Mouse (Mus musculus): Measurements from ENCODE around the gene Gm614. TPM values are rescaled to one million over a fixed set of nuclear protein-coding genes. Genes with fewer than 3 reads are reported as not detected.

Gm614 gene
- polyA plus RNA-seq, 2 experiments: 0.15 TPM; not detected in 1

DNA sequence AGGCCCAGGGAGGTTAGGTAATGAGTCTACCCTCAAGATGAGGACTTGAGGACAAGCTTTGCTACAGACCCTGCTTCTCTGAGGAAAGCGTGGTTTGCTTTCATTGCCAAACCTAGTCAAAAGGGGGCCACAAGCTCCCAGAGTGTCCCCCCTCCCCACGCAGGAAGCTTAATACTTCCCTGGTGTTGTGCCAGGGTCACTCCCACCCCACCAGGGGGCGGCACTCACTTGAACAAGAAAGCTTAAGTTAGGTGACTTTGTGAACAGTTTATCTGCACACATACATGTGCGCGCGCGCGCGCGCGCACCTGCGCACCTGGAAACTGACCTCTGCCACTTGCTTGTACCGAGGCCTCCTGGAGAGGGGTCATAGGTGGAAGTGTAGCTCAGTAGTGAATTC lies 7.2 kb downstream of the Gm614 start:
- H3K36me3 ChIP-seq (ENCODE audit: control insufficient read depth, insufficient read depth, low read length): peaks cover 4% of the 10 kb centered on the region
- WGBS: 75% methylated on average over 13 of the region's 13 CpGs
- ATAC-seq (ENCODE audit: low FRiP score, low read depth): no peak
- peak overlapping the region; percentile 56 for H3K4me3 ChIP-seq (replicated peaks; ENCODE audit: low read length)
- H3K9me3 ChIP-seq (ENCODE audit: control insufficient read depth, low read length): no peaks in the 10 kb centered on the region
- no peak overlapping the region for H3K27ac ChIP-seq (replicated peaks; ENCODE audit: low read depth, low read length)
- TF ChIP-seq POLR2A (IDR thresholded peaks at IDR 0.05; ENCODE audit: borderline replicate concordance, extremely low read depth, insufficient read depth, insufficient read length): no peak
- peak overlapping the region; percentile 55 for H3K4me2 ChIP-seq (replicated peaks; ENCODE audit: low read depth, low read length, severe bottlenecking)
- H3K9ac ChIP-seq (ENCODE audit: low read depth, low read length, severe bottlenecking): no peak overlapping the region
- no peaks in the 10 kb centered on the region for H3K27me3 ChIP-seq (ENCODE audit: control insufficient read depth, insufficient read depth, low read length)
- DNase-seq (ENCODE audit: low spot score): no peak
- peaks cover 13% of the 10 kb centered on the region for H3K4me1 ChIP-seq (ENCODE audit: control insufficient read depth, insufficient read depth, low read length)

DNA sequence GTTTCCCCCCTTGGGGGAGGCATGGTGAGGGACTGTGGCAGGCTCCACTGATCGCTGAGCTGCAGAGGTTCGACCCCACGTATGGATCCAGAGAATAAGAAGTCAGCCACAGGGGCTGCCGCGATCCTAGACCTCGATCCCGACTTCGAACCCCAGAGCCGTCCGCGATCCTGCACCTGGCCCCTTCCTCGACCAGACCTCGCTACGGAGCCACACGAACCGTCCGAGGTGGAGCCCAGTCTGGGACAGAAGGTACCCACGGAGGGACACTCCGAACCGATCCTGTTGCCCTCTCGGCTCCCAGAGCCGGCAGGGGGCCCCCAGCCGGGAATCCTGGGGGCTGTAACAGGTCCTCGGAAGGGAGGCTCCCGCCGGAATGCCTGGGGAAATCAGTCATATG lies 9.1 kb downstream of the Gm614 start:
- DNase-seq (ENCODE audit: low spot score) (no peak), ATAC-seq (ENCODE audit: low FRiP score, low read depth) (peak; percentile 11; the same call in 1 of the 2 replicates)
- H3K4me1 ChIP-seq (ENCODE audit: control insufficient read depth, insufficient read depth, low read length): peaks cover 5% of the 10 kb centered on the region; the same call in 1 of the 2 replicates
- H3K9me3 ChIP-seq (ENCODE audit: control insufficient read depth, low read length): no peaks in the 10 kb centered on the region
- H3K36me3 ChIP-seq (ENCODE audit: control insufficient read depth, insufficient read depth, low read length): peaks cover 4% of the 10 kb centered on the region
- no peaks in the 10 kb centered on the region for H3K27me3 ChIP-seq (ENCODE audit: control insufficient read depth, insufficient read depth, low read length)
- H3K27ac ChIP-seq (replicated peaks; ENCODE audit: low read depth, low read length): peak overlapping the region; percentile 77
- H3K9ac ChIP-seq (ENCODE audit: low read depth, low read length, severe bottlenecking): peak overlapping the region; percentile 68
- WGBS: 12% methylated on average over 25 of the region's 26 CpGs
- TF ChIP-seq POLR2A (IDR thresholded peaks at IDR 0.05; ENCODE audit: borderline replicate concordance, extremely low read depth, insufficient read depth, insufficient read length): no peak
- H3K4me2 ChIP-seq (replicated peaks; ENCODE audit: low read depth, low read length, severe bottlenecking): peak overlapping the region; percentile 55
- H3K4me3 ChIP-seq (replicated peaks; ENCODE audit: low read length): peak overlapping the region; percentile 56

DNA sequence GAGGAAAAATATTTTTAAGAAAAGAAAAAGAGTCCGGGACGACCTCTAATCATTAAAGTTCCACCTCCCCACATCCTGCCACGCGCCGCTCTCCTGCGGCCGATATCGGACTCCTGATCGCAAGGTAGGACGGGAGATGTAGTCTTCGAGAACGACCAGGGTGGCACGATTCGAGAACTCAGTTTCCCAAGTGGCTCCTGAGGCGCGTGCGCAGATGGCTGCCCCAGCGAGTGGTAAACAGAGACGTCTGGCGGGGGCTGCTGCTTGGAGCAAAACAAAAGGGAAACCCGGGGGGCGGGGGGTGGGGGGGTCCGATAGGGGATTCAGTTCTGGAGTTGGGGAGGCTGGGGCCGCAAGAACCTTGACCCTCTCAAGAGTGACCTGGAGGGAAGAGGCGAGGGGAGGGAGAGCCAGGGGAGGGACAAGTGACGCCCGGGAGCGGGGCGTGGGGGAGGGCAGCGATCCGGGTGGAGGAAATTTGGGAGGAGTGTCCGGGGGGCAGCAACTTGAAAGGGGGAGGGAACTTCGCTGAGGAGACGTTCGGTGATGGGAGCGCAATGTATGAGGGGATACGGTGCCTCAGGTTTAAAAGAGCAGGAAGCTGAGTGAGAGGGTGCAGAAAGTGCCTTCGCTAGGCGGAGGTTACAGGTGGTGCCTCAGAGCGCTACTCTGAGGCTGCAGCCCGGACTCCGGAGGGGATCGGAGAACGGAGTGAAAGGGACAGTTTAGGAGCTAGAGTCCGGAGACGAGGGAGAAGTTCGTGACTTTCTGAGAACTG lies 9.7 kb downstream of the Gm614 start, which contains the start of gene Foxo4:
Foxo4 (plus strand) TSS at position 577 of the 778 bp plus-strand sequence.
- peak; percentile 95 for DNase-seq (ENCODE audit: low spot score)
- Histone ChIP-seq H3K27me3 (ENCODE audit: control insufficient read depth, insufficient read depth, low read length) (no peaks in the 10 kb centered on the region), H3K27ac (replicated peaks; ENCODE audit: low read depth, low read length) (peak within 1 kb of the TSS; percentile 77), H3K4me3 (replicated peaks; ENCODE audit: low read length) (peak within 1 kb of the TSS; percentile 56), H3K9me3 (ENCODE audit: control insufficient read depth, low read length) (no peaks in the 10 kb centered on the region), H3K4me1 (ENCODE audit: control insufficient read depth, insufficient read depth, low read length) (peaks cover 5% of the 10 kb centered on the region; the same call in 1 of the 2 replicates), H3K9ac (ENCODE audit: low read depth, low read length, severe bottlenecking) (peak within 1 kb of the TSS; percentile 68), H3K36me3 (ENCODE audit: control insufficient read depth, insufficient read depth, low read length) (peaks cover 4% of the 10 kb centered on the region; the same call in 1 of the 2 replicates), H3K4me2 (replicated peaks; ENCODE audit: low read depth, low read length, severe bottlenecking) (peak within 1 kb of the TSS; percentile 55)
- 25% methylated on average over 46 of the region's 47 CpGs for WGBS
- peak; percentile 93 for ATAC-seq (ENCODE audit: low FRiP score, low read depth)
- TF ChIP-seq POLR2A (IDR thresholded peaks at IDR 0.05; ENCODE audit: borderline replicate concordance, extremely low read depth, insufficient read depth, insufficient read length): peak; percentile 59; the same call in 1 of the 2 replicates

DNA sequence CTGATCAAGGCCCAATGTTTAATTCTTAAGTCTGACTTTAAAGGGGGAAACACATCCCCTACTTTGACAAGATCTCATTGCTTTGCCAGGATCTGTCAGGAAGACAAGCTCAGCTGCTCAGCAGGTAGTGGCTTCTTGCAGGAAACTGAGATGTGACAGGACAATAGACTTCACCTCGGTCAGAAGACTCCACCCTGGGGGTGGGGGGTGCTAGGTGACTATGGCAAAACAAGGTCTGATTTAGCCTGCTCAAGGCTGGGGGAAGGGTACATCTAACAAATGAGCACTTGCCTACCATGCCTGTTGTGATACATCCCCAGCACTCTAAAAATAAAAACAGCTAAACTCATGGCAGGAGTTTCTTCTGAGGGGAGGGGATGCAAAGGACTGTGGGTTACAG lies 18.8 kb downstream of the Gm614 start:
- WGBS: 9% methylated on average over 1 of the region's 1 CpGs

DNA sequence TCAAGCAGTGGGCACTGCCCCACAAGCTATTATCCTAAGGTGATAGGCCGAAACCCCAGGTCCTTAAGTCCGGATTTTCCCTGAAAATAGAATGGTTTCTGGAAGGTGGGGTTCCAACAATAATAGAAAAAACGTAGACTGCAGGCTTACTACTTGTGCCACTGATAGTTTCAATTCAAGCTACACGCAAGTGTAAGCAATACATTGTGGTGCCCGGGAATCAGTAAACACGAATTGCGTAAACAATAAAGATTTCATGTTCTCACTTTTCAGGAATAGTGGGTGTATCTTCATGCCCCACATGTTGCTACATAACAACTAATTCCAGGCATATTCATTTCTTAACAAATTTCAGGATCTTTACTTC lies 41.0 kb downstream of the Gm614 start:
- ATAC-seq (ENCODE audit: low FRiP score, low read depth) (no peak; the same call in 1 of the 2 replicates), DNase-seq (ENCODE audit: low spot score) (no peak)
- no peaks in the 10 kb centered on the region for H3K4me1 ChIP-seq (ENCODE audit: control insufficient read depth, insufficient read depth, low read length)
- WGBS: 40% methylated on average over 7 of the region's 7 CpGs
- H3K4me3 ChIP-seq (replicated peaks; ENCODE audit: low read length): peak overlapping the region; percentile 48
- no peaks in the 10 kb centered on the region for H3K9me3 ChIP-seq (ENCODE audit: control insufficient read depth, low read length)
- no peak overlapping the region for H3K27ac ChIP-seq (replicated peaks; ENCODE audit: low read depth, low read length)
- H3K27me3 ChIP-seq (ENCODE audit: control insufficient read depth, insufficient read depth, low read length): no peaks in the 10 kb centered on the region
- no peak overlapping the region for H3K9ac ChIP-seq (ENCODE audit: low read depth, low read length, severe bottlenecking)
- TF ChIP-seq POLR2A (IDR thresholded peaks at IDR 0.05; ENCODE audit: borderline replicate concordance, extremely low read depth, insufficient read depth, insufficient read length): no peak
- H3K4me2 ChIP-seq (replicated peaks; ENCODE audit: low read depth, low read length, severe bottlenecking): peak overlapping the region; percentile 37
- H3K36me3 ChIP-seq (ENCODE audit: control insufficient read depth, insufficient read depth, low read length): 0 out of 2 replicates have a peak, but pooled peaks cover 4% of the 10 kb centered on the region

More for the DNA sequence above, 18.8 kb downstream of the Gm614 start:
- Histone ChIP-seq H3K4me1 (ENCODE audit: control insufficient read depth, insufficient read depth, low read length) (no peaks in the 10 kb centered on the region), H3K27me3 (ENCODE audit: control insufficient read depth, insufficient read depth, low read length) (no peaks in the 10 kb centered on the region), H3K4me2 (replicated peaks; ENCODE audit: low read depth, low read length, severe bottlenecking) (no peak overlapping the region), H3K9ac (ENCODE audit: low read depth, low read length, severe bottlenecking) (no peak overlapping the region), H3K27ac (replicated peaks; ENCODE audit: low read depth, low read length) (no peak overlapping the region), H3K4me3 (replicated peaks; ENCODE audit: low read length) (no peak overlapping the region), H3K36me3 (ENCODE audit: control insufficient read depth, insufficient read depth, low read length) (no peaks in the 10 kb centered on the region), H3K9me3 (ENCODE audit: control insufficient read depth, low read length) (no peaks in the 10 kb centered on the region)
- ATAC-seq (ENCODE audit: low FRiP score, low read depth): no peak
- no peak for TF ChIP-seq POLR2A (IDR thresholded peaks at IDR 0.05; ENCODE audit: borderline replicate concordance, extremely low read depth, insufficient read depth, insufficient read length)
- no peak for DNase-seq (ENCODE audit: low spot score)

Measured in limb, embryonic 14.5 days (tissue).